Mouse (Mus musculus) liver, embryonic 16.5 days (tissue): ENCODE results near the gene Elfn2. TPM values are rescaled to one million over a fixed set of nuclear protein-coding genes. Genes with fewer than 3 reads are reported as not detected.

ENCODE experiments used
- ATAC-seq: fragments of 200-750 bp; cut with Nextera tagmentation; 2 replicates; pipeline ENCODE4 v1.8.0; 2017; ENCODE audit warnings: low read depth, mild to moderate bottlenecking, moderate number of reproducible peaks, moderate library complexity
- H3K27ac ChIP-seq: fragments of 300-500 bp; sonication (generic); 2 replicates; pipeline ENCODE4 v1.5.1; 2014; ENCODE audit warnings: mild to moderate bottlenecking, low read length
- H3K27me3 ChIP-seq: fragments of 300-500 bp; sonication (generic); 2 replicates; pipeline ENCODE4 v1.6.1; 2014; ENCODE audit warnings: low read depth, low read length, mixed read lengths; ENCODE audit not compliant: control insufficient read depth, insufficient read depth
- H3K36me3 ChIP-seq: fragments of 300-500 bp; sonication (generic); 2 replicates; pipeline ENCODE4 v1.6.1; 2014; ENCODE audit warnings: mild to moderate bottlenecking; ENCODE audit not compliant: control insufficient read depth, insufficient read depth
- H3K4me1 ChIP-seq: fragments of 300-500 bp; sonication (generic); 2 replicates; pipeline ENCODE4 v1.6.1; 2014; ENCODE audit warnings: low read depth, low read length, mixed read lengths; ENCODE audit not compliant: control insufficient read depth
- H3K4me2 ChIP-seq: fragments of 300-500 bp; sonication (generic); 2 replicates; pipeline ENCODE4 v1.6.1; 2014; ENCODE audit warnings: low read depth, low read length, mixed read lengths
- H3K4me3 ChIP-seq: fragments of 300-500 bp; sonication (generic); 2 replicates; pipeline ENCODE4 v1.5.1; 2014; ENCODE audit warnings: low read depth, mild to moderate bottlenecking, low read length
- H3K9ac ChIP-seq: fragments of 300-500 bp; sonication (generic); 2 replicates; pipeline ENCODE4 v1.6.1; 2014; ENCODE audit warnings: low read depth, low read length
- H3K9me3 ChIP-seq: fragments of 300-500 bp; sonication (generic); replicated peaks from 2 replicates; pipeline ENCODE4 v1.6.1; 2016; ENCODE audit warnings: low read length; ENCODE audit not compliant: control insufficient read depth
- WGBS: fragments of 180-500 bp; shearing (Covaris S2); extraction: QIAGEN DNeasy Blood & Tissue Kit; methylation state at CpG from one replicate; pipeline ENCODE4 v1.1.7; 2014; ENCODE audit not compliant: insufficient replicate concordance; 5-methylcytosine and 5-hydroxymethylcytosine counted together
- polyA plus RNA-seq: library from polyadenylated mRNA; unstranded; fragments of >200 nt; fragmentation: Nextera tagmentation; extraction: Ambion mirVana; gene quantifications from 2 replicates; pipeline ENCODE4 v1.2.1, GENCODE M21; 2015

Elfn2 gene
- polyA plus RNA-seq, 1 experiment from 2014 or later: not detected

- H3K4me3 ChIP-seq: no peak overlapping the region
- H3K9ac ChIP-seq: no peak overlapping the region
- ATAC-seq: no peak
- H3K4me1 ChIP-seq: no peaks in the 10 kb centered on the region
- peaks cover 63% of the 10 kb centered on the region for H3K27me3 ChIP-seq
- no peaks in the 10 kb centered on the region for H3K9me3 ChIP-seq
- H3K36me3 ChIP-seq: no peaks in the 10 kb centered on the region
- 8% methylated on average over 40 of the region's 53 CpGs for WGBS
- H3K4me2 ChIP-seq: no peak overlapping the region
- H3K27ac ChIP-seq: no peak overlapping the region
Observed at GRCm38 (mm10) chr15:78712335-78713258, 6.0 kb downstream of the Elfn2 start.

- H3K9me3 ChIP-seq: no peaks in the 10 kb centered on the region
- no peak overlapping the region for H3K27ac ChIP-seq
- no peak overlapping the region for H3K9ac ChIP-seq
- no peak overlapping the region for H3K4me3 ChIP-seq
- ATAC-seq: no peak
- H3K4me1 ChIP-seq: no peaks in the 10 kb centered on the region
- 57% methylated on average over 7 of the region's 7 CpGs for WGBS
- peaks cover 56% of the 10 kb centered on the region for H3K27me3 ChIP-seq
- no peaks in the 10 kb centered on the region for H3K36me3 ChIP-seq
- H3K4me2 ChIP-seq: no peak overlapping the region
Observed at GRCm38 (mm10) chr15:78711935-78712334, 6.6 kb downstream of the Elfn2 start.

- Histone ChIP-seq H3K27ac (no peak overlapping the region), H3K36me3 (no peaks in the 10 kb centered on the region), H3K9ac (no peak overlapping the region), H3K4me2 (no peak overlapping the region), H3K4me1 (no peaks in the 10 kb centered on the region), H3K4me3 (no peak overlapping the region), H3K27me3 (peaks cover 44% of the 10 kb centered on the region), H3K9me3 (no peaks in the 10 kb centered on the region)
- no peak for ATAC-seq
- 31% methylated on average over 6 of the region's 6 CpGs for WGBS
Observed at GRCm38 (mm10) chr15:78710634-78711033, 7.9 kb downstream of the Elfn2 start.

- Histone ChIP-seq H3K4me1 (no peaks in the 10 kb centered on the region), H3K4me3 (no peak overlapping the region), H3K36me3 (no peaks in the 10 kb centered on the region), H3K9ac (no peak overlapping the region), H3K27ac (no peak overlapping the region), H3K9me3 (no peaks in the 10 kb centered on the region), H3K4me2 (no peak overlapping the region), H3K27me3 (peaks cover 36% of the 10 kb centered on the region)
- WGBS: 22% methylated on average over 7 of the region's 7 CpGs
- no peak for ATAC-seq
Observed at GRCm38 (mm10) chr15:78709767-78710166, 8.8 kb downstream of the Elfn2 start.

GRCm38 (mm10) chr15:78706630-78707029 is 11.9 kb downstream of the Elfn2 start:
- Histone ChIP-seq H3K4me1 (no peaks in the 10 kb centered on the region), H3K4me2 (no peak overlapping the region), H3K36me3 (no peaks in the 10 kb centered on the region), H3K27me3 (peaks cover 4% of the 10 kb centered on the region; the same call in 1 of the 2 replicates), H3K9me3 (no peaks in the 10 kb centered on the region), H3K4me3 (no peak overlapping the region), H3K9ac (no peak overlapping the region), H3K27ac (no peak overlapping the region)
- WGBS: 42% methylated on average over 3 of the region's 3 CpGs
- no peak for ATAC-seq

GRCm38 (mm10) chr15:78704824-78705223 is 13.7 kb downstream of the Elfn2 start:
- Histone ChIP-seq H3K27me3 (no peaks in the 10 kb centered on the region), H3K9ac (no peak overlapping the region), H3K4me3 (no peak overlapping the region), H3K4me2 (no peak overlapping the region), H3K4me1 (no peaks in the 10 kb centered on the region), H3K36me3 (no peaks in the 10 kb centered on the region), H3K27ac (no peak overlapping the region), H3K9me3 (no peaks in the 10 kb centered on the region)
- ATAC-seq: no peak
- WGBS: 36% methylated on average over 4 of the region's 4 CpGs

- Histone ChIP-seq H3K4me1 (no peaks in the 10 kb centered on the region), H3K9me3 (no peaks in the 10 kb centered on the region), H3K4me2 (no peak overlapping the region), H3K4me3 (no peak overlapping the region), H3K27me3 (no peaks in the 10 kb centered on the region), H3K27ac (no peak overlapping the region), H3K36me3 (no peaks in the 10 kb centered on the region), H3K9ac (no peak overlapping the region)
- no peak for ATAC-seq
- WGBS: 72% methylated on average over 3 of the region's 3 CpGs
Observed at GRCm38 (mm10) chr15:78704007-78704406, 14.6 kb downstream of the Elfn2 start.

GRCm38 (mm10) chr15:78700420-78700819 is 18.2 kb downstream of the Elfn2 start:
- Histone ChIP-seq H3K27ac (no peak overlapping the region), H3K9me3 (no peaks in the 10 kb centered on the region), H3K36me3 (no peaks in the 10 kb centered on the region), H3K9ac (no peak overlapping the region), H3K27me3 (no peaks in the 10 kb centered on the region), H3K4me3 (no peak overlapping the region), H3K4me1 (no peaks in the 10 kb centered on the region), H3K4me2 (no peak overlapping the region)
- no peak for ATAC-seq
- WGBS: 48% methylated on average over 2 of the region's 2 CpGs

GRCm38 (mm10) chr15:78699513-78699912 is 19.1 kb downstream of the Elfn2 start:
- 37% methylated on average over 3 of the region's 3 CpGs for WGBS

More at GRCm38 (mm10) chr15:78699513-78699912, 19.1 kb downstream of the Elfn2 start:
- H3K27me3 ChIP-seq: no peaks in the 10 kb centered on the region; the same call in 1 of the 2 replicates
- no peaks in the 10 kb centered on the region for H3K36me3 ChIP-seq
- no peaks in the 10 kb centered on the region for H3K4me1 ChIP-seq
- H3K9ac ChIP-seq: no peak overlapping the region
- no peak for ATAC-seq
- H3K4me3 ChIP-seq: no peak overlapping the region
- no peak overlapping the region for H3K27ac ChIP-seq
- no peak overlapping the region for H3K4me2 ChIP-seq
- H3K9me3 ChIP-seq: no peaks in the 10 kb centered on the region
